In the genomic region with DNA sequence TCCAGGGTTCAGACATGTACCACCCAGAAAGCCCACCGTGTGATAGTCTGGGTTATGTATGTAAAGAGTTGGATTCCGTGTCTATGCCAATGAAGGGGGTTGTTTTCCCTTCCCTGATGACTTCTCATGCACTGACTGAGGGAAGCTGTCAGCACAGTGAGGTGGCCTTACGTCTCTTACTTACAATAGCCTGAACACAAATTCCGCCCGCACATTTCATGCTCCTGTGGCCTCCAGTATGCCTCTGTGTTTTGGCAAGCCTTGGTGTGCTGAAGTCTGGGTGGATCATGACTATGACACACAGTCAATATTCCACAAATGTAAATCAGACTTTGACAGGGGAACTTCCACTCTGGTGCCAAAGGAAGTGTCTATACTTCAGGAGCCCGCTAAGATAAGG, we compare ENCODE assay signal across 18 mouse cellular contexts.
"Had no signal": no experiment of that assay in that cellular context is flagged by ENCODE, and none has a peak within 500 bp of the region (broad histone marks: within the 10 kb centered on the region; RNA-seq: fewer than 3 reads in every experiment).

No protein-coding gene starts in this region.

- H3K9ac ChIP-seq: limb, embryonic 13.5 days; liver, embryonic 12.5 days; liver, embryonic 15.5 days; lung, embryonic 15.5 days had no signal

- H3K4me1 ChIP-seq: liver, embryonic 12.5 days; liver, embryonic 15.5 days had no signal

- H3K27ac ChIP-seq: kidney, postnatal 0 days; layer of hippocampus, adult 2 months; limb, embryonic 10.5 days; limb, embryonic 13.5 days; liver, embryonic 12.5 days; liver, embryonic 15.5 days; lung, embryonic 15.5 days had no signal

- H3K27me3 ChIP-seq: limb, embryonic 13.5 days; liver, embryonic 12.5 days; lung, embryonic 15.5 days had no signal

- H3K4me3 ChIP-seq: layer of hippocampus, adult 2 months; limb, embryonic 10.5 days; limb, embryonic 13.5 days; liver, embryonic 12.5 days; liver, embryonic 15.5 days; lung, embryonic 15.5 days had no signal

- ATAC-seq: liver, embryonic 12.5 days had no signal

- H3K9me3 ChIP-seq: limb, embryonic 10.5 days; limb, embryonic 13.5 days; liver, embryonic 12.5 days; liver, embryonic 15.5 days; lung, embryonic 15.5 days had no signal

- DNase-seq: kidney, postnatal 25 days; layer of hippocampus, adult 9-11 months; liver; lung, adult 18-20 months; lung, postnatal 10 days; lung, postnatal 4 days; midbrain, embryonic 14.5 days; thymus, adult 2 months; thymus, postnatal 14 days; thymus, postnatal 4 days had no signal

- H3K4me2 ChIP-seq: limb, embryonic 13.5 days; liver, embryonic 12.5 days; liver, embryonic 15.5 days; lung, embryonic 15.5 days; midbrain, embryonic 11.5 days had no signal

- H3K36me3 ChIP-seq: limb, embryonic 10.5 days; limb, embryonic 13.5 days; liver, embryonic 12.5 days; liver, embryonic 15.5 days; lung, embryonic 15.5 days had no signal
